Mouse (Mus musculus): Measurements from ENCODE around the gene Slc52a3.

Slc52a3 gene

GRCm38 (mm10) chr2:152048003-152048980 is 52.0 kb downstream of the Slc52a3 start:
- DNase-seq (ENCODE audit: low spot score in 2 of 2), result no peak

DNA sequence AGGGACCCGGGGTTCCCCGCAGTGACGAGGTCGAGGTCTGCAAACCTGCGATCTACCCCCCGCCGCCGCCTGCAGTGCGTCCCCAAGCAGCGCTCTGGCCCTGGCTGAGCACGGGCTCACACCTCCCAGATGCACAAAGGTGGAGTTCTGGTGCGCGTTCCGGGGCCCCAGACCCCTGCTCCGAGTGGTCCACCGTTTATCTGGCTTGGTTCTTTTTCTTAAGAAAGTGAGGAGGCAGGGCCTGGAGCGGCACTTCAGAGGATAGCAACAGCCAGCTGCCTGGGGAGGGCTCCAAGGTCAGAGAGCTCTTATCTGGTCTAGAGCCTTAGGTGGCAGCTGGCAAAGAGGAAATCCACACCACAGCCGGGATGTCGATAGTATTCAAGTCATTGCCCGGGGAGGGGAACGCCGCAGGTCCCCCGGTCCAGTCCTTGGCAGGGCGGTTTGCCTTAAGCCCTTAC is 52.7 kb downstream of the Slc52a3 start:
- no peak for DNase-seq (ENCODE audit: low spot score in 2 of 2)

DNA sequence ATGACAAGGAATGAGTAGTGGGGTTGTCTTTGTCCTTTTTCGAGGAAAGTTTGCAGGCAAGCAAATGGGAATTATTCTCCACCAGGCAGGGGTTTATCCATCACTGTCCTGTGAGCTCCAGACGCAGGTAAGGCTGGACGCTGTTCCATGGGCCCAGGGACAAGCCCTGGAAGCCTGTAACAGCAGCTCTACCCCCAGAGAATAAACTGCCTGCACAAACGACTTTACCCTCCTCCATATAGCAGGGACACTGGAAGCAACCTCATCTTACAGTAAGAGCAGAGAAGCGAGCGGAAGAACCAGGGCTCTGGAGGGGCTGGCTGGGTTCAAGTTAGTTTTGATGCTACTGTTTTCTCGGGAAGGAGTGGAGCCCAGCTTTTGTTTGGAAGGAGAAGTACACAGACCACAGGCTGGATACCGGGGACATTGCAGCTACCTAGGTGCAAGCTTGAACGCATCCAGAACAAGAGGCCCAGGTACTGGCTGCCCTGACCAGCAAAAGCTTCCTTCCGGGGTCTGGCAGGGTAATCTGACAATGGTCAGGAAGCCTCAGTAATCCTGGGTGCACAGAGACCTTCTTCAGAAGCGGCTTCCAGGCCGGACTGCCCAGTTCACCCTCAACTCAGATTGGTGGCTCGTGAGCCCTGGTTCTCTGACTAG is 53.4 kb downstream of the Slc52a3 start:
- no peak for DNase-seq (ENCODE audit: low spot score in 2 of 2)

- no peak for DNase-seq (ENCODE audit: low spot score in 2 of 2)
Observed at GRCm38 (mm10) chr2:152050316-152050715, 54.0 kb downstream of the Slc52a3 start.

DNA sequence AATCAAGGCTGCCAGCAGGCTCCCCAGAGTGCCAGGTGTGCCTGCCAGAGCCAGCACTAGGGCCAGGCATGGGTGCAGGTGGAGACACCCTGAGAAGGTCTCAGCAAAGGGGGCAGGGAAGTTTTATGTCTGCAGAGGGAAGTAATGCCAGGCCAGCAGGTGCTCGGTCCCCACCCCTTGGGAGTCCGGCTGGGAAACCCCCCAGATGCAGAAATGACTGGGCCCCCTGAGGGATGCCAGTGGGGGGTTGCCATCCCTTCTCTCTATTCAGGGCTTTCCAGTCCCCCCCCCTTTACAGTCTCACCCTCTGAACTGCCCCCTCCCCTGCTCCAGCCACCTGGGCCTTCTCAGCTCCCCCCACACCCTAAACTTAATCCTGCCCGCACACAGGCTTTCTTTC is 55.7 kb downstream of the Slc52a3 start:
- DNase-seq (ENCODE audit: low spot score in 2 of 2), result no peak

GRCm38 (mm10) chr2:152055406-152055805 is 59.1 kb downstream of the Slc52a3 start:
- no peak for DNase-seq (ENCODE audit: low spot score in 2 of 2)

- no peak for DNase-seq (ENCODE audit: low spot score in 2 of 2)
Observed at GRCm38 (mm10) chr2:152056368-152057251, 60.3 kb downstream of the Slc52a3 start.

- DNase-seq (ENCODE audit: low spot score in 2 of 2), result no peak
Observed at GRCm38 (mm10) chr2:152057252-152057563, 60.9 kb downstream of the Slc52a3 start.
